Mouse (Mus musculus): Measurements from ENCODE around the gene Rab5c.

Gene Rab5c

GRCm38 (mm10) chr11:100701301-100701700 lies 36.7 kb downstream of the Rab5c start:
- DNase-seq (ENCODE audit: low read depth, low spot score): no peak

GRCm38 (mm10) chr11:100700710-100701109 lies 37.3 kb downstream of the Rab5c start:
- no peak for DNase-seq (ENCODE audit: low read depth, low spot score)

- DNase-seq (ENCODE audit: low read depth, low spot score): no peak
These were observed 40.1 kb downstream of the Rab5c start for GRCm38 (mm10) chr11:100697921-100698320.

- peak; percentile 77 for DNase-seq (ENCODE audit: low read depth, low spot score)
These were observed 43.1 kb downstream of the Rab5c start for GRCm38 (mm10) chr11:100694926-100695325.

DNA sequence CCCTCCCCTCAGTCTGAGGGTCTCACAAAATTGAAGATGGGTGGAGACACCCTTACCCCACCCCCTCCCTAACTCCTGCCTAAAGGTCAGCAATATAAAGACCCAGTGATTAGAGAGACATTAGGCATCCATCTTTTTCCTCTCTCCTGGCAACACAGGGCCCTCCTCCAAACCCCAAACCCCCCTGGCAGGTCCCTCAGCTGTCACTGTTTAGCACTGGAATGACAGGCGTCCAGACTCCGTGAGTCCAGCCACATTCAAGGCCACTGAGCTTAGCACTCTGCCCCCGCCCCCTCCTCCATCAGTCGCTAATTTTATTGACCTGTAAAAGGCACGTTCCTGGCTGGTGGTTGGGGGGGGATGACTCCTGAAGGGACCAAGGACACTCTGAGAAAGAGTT lies 44.9 kb downstream of the Rab5c start:
- no peak for DNase-seq (ENCODE audit: low read depth, low spot score)

DNA sequence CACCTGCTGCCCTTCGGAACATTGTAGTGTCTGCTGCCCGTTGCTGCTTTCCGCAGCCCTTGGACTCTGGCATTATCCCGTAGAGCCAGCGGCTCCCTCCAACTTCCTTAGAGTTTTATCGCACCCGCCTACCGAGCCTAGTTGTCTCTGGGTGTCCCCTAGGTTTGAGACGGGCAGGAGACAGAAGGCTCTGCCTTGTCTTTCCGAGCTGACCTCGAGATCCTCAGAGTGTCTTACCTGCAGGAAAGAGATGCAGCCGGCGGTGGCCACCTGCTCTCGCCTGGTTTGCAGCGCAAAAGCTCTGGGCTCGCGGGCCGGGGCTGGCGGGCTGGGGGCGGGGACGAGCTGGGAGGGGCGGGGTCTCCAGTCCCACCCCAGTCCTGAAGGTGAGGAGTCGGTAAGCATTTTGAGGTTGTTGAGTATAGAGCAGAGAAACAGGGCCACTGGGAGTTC lies 45.8 kb downstream of the Rab5c start, which contains the start of gene Zfp385c:
Zfp385c (minus strand) TSS at position 292 of the 453 bp plus-strand sequence.
- no peak for DNase-seq (ENCODE audit: low read depth, low spot score)

- DNase-seq (ENCODE audit: low read depth, low spot score): no peak
These were observed 47.6 kb downstream of the Rab5c start for GRCm38 (mm10) chr11:100690389-100690788.

GRCm38 (mm10) chr11:100688443-100688842 lies 49.6 kb downstream of the Rab5c start:
- no peak for DNase-seq (ENCODE audit: low read depth, low spot score)

DNA sequence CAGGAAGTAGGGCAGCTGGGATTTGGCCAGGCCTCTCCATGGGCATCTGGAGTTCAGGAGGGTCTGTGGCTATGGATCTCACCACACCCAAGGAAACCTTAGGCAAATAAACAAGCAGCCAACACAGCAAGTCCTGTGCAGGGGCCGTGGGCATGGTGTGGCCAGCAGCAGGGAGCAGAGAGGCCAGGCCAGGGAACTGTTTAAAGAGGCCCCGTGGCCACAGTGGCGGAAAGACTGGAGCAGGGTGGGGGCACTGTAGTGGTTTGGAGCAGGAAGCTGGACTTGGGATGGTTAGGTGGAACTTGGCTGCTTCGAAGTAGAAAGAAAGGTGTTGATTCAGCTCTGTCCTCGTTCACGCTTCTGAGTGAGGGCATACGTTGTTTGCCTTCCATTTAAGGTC lies 50.8 kb downstream of the Rab5c start:
- DNase-seq (ENCODE audit: low read depth, low spot score): no peak

DNA sequence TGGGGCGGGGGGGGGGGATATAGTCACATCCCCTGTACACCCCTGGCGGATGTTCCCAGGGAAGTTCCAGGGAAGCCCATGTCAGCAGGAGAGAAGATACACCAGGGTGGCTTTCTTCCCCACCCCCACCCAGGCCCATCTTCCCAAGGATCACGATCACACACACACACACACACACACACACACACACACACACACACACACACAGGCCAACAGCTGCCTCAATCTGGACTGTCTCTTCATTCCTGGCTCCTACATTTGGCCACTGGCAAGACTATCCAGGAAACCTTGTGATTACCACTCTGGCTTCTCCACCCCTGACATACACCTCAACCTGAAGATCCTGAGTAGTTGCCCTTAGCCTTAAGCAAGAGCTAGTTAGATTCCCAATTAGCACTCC lies 52.6 kb downstream of the Rab5c start:
- DNase-seq (ENCODE audit: low read depth, low spot score): no peak

DNA sequence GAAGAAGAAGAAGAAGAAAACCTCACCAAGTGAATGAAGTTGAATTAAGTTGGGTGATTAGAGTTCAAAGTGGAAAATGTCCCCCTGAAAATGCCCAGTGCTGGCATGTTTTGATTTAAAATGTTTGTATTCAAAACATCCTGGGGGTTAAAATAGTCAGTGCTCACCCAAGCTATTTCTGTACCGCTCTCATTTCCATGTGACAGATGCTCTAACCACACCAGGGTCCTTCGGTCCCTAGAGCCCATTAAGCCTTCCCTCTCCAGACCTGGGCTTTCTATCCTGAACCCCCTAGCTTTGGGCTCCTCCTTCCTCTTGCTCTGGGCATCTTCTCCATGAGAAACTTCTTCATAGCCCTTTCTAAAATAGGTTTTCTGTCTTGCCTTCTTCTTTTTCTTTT lies 53.9 kb downstream of the Rab5c start:
- DNase-seq (ENCODE audit: low read depth, low spot score): no peak

DNA sequence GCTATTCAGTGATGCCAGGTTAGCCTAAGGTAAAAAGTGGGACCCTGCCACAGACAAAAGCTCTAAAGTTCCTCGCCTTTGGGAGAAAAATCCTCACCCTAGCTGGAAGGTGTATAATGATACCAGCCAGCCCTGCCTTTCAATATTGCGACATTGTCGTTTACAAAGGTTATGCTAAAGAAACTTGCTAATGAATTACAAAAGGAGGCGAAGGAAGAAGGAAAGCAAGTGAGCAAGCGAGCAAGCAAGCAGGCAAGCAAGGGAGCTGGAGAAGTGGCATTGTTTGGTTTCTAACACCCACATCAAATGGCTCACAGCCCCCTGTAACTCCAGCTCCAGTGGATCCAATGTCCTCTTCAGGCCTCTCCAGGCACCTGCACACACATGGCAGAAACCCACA lies 55.5 kb downstream of the Rab5c start:
- no peak for DNase-seq (ENCODE audit: low read depth, low spot score)

- DNase-seq (ENCODE audit: low read depth, low spot score): no peak
These were observed 56.2 kb downstream of the Rab5c start for GRCm38 (mm10) chr11:100681826-100682225.

DNA sequence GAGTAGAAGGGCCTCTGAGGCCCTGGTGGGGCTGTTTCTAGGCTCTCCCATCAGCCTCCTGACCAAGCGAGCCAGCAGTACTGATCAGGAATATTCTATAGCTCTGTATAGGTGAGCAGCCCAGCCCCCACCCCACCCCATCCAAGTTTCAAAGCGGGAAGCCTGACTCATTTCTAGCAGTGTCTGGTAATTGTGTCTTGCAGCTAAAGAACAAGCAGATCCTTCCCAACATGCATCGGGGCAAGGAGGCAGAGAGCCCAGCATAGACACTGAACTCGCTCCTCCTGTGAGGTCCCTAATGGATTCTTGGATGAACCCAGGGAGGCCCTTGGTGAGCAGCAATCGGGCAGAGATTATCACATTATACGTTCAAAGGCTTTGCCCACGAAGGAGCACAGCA lies 60.2 kb downstream of the Rab5c start:
- no peak for DNase-seq (ENCODE audit: low read depth, low spot score)

GRCm38 (mm10) chr11:100673169-100673568 lies 64.8 kb downstream of the Rab5c start:
- no peak for DNase-seq (ENCODE audit: low read depth, low spot score)

- no peak for DNase-seq (ENCODE audit: low read depth, low spot score)
These were observed 66.1 kb downstream of the Rab5c start for GRCm38 (mm10) chr11:100671956-100672355.

GRCm38 (mm10) chr11:100671049-100671448 lies 67.0 kb downstream of the Rab5c start:
- DNase-seq (ENCODE audit: low read depth, low spot score): no peak

Data from forelimb bud, embryonic 11.5 days (tissue).